Comparison of ENCODE assay signal across 31 mouse cellular contexts in genomic region chr13:99378223-99378622, GRCm38 (mm10).
"Had no signal": no experiment of that assay in that cellular context is flagged by ENCODE, and none has a peak within 500 bp of the region (broad histone marks: within the 10 kb centered on the region; RNA-seq: fewer than 3 reads in every experiment).

No protein-coding gene starts in this region.

- H3K27me3 ChIP-seq: heart, embryonic 12.5 days; heart, embryonic 13.5 days; heart, embryonic 15.5 days; hindbrain, embryonic 12.5 days; hindbrain, embryonic 13.5 days; hindbrain, embryonic 15.5 days; intestine, embryonic 15.5 days; kidney, embryonic 15.5 days had no signal

- ATAC-seq: hindbrain, embryonic 16.5 days; hindbrain, postnatal 0 days; inflammation-experienced regulatory T-cells, adult 6 months; intestine, embryonic 15.5 days; intestine, postnatal 0 days had no signal

- H3K9me3 ChIP-seq: heart, embryonic 12.5 days; heart, embryonic 13.5 days; heart, embryonic 15.5 days; hindbrain, embryonic 10.5 days; hindbrain, embryonic 12.5 days; hindbrain, embryonic 13.5 days; hindbrain, embryonic 15.5 days; intestine, embryonic 15.5 days; kidney, embryonic 15.5 days had no signal

- H3K36me3 ChIP-seq: hindbrain, embryonic 12.5 days; hindbrain, embryonic 13.5 days; hindbrain, embryonic 15.5 days; intestine, embryonic 15.5 days had no signal

- H3K4me3 ChIP-seq: heart, embryonic 12.5 days; heart, embryonic 13.5 days; heart, embryonic 15.5 days; hindbrain, embryonic 10.5 days; hindbrain, embryonic 12.5 days; hindbrain, embryonic 13.5 days; hindbrain, embryonic 15.5 days; intestine, embryonic 15.5 days; kidney, embryonic 15.5 days; layer of hippocampus, adult 2 months; left cerebral cortex, adult 2 months had no signal

- DNase-seq: heart, postnatal 10 days; heart, postnatal 14 days; heart, postnatal 36 days; heart, postnatal 4 days; kidney, adult 11 months; kidney, adult 18-20 months; kidney, adult 8-10 months; kidney, adult 9 months; kidney, postnatal 10 days; kidney, postnatal 14 days; kidney, postnatal 4 days; layer of hippocampus, adult 9-11 months; layer of hippocampus, postnatal 36 days had no signal

- H3K27ac ChIP-seq: heart, embryonic 13.5 days; heart, embryonic 15.5 days; hindbrain, embryonic 10.5 days; hindbrain, embryonic 12.5 days; hindbrain, embryonic 13.5 days; hindbrain, embryonic 14.5 days; hindbrain, embryonic 15.5 days; hindbrain, postnatal 0 days; intestine, embryonic 15.5 days; kidney, embryonic 15.5 days; kidney, postnatal 0 days; layer of hippocampus, adult 2 months; left cerebral cortex, adult 2 months had no signal

- H3K4me2 ChIP-seq: heart, embryonic 11.5 days; heart, embryonic 12.5 days; heart, embryonic 13.5 days; heart, embryonic 15.5 days; hindbrain, embryonic 12.5 days; hindbrain, embryonic 13.5 days; hindbrain, embryonic 14.5 days; hindbrain, embryonic 15.5 days; intestine, embryonic 15.5 days; kidney, embryonic 15.5 days had no signal

- H3K9ac ChIP-seq: heart, embryonic 12.5 days; heart, embryonic 13.5 days; heart, embryonic 15.5 days; hindbrain, embryonic 12.5 days; hindbrain, embryonic 13.5 days; hindbrain, embryonic 14.5 days; hindbrain, embryonic 15.5 days; intestine, embryonic 15.5 days; kidney, embryonic 15.5 days had no signal

- H3K4me1 ChIP-seq: hindbrain, embryonic 10.5 days; hindbrain, embryonic 13.5 days; intestine, embryonic 15.5 days; kidney, embryonic 15.5 days had no signal
